Mouse (Mus musculus) stomach, embryonic 16.5 days (tissue): Measurements from ENCODE around the gene Slc36a4. TPM values are rescaled to one million over a fixed set of nuclear protein-coding genes. Genes with fewer than 3 reads are reported as not detected.
A peak's percentile ranks its signal among the peaks of the same experiment; 100 is the strongest.

Experiments
- ATAC-seq: fragments of 200-750 bp; cut with Nextera tagmentation; 2 replicates; pipeline ENCODE4 v1.8.0; 2017; ENCODE audit warnings: moderate number of reproducible peaks, moderate TSS enrichment; ENCODE audit not compliant: insufficient read depth, low FRiP score
- H3K27ac ChIP-seq: fragments of 300-500 bp; sonication (generic); 2 replicates; pipeline ENCODE4 v1.5.1; 2014; ENCODE audit warnings: low read length
- H3K27me3 ChIP-seq: fragments of 300-500 bp; sonication (generic); 2 replicates; pipeline ENCODE4 v1.6.1; 2014; ENCODE audit warnings: low read length, control low read depth, mixed read lengths; ENCODE audit not compliant: control insufficient read depth, insufficient read depth
- H3K36me3 ChIP-seq: fragments of 300-500 bp; sonication (generic); 2 replicates; pipeline ENCODE4 v1.6.1; 2014; ENCODE audit warnings: low read length; ENCODE audit not compliant: control insufficient read depth, insufficient read depth
- H3K4me1 ChIP-seq: fragments of 300-500 bp; sonication (generic); 2 replicates; pipeline ENCODE4 v1.6.1; 2014; ENCODE audit warnings: low read length, control low read depth, mixed read lengths; ENCODE audit not compliant: control insufficient read depth, insufficient read depth
- H3K4me2 ChIP-seq: fragments of 300-500 bp; sonication (generic); 2 replicates; pipeline ENCODE4 v1.6.1; 2014; ENCODE audit warnings: low read depth, low read length, mixed read lengths
- H3K4me3 ChIP-seq: fragments of 300-500 bp; sonication (generic); replicated peaks from 2 replicates; pipeline ENCODE4 v1.5.1; 2014; ENCODE audit warnings: mild to moderate bottlenecking, low read length
- H3K9ac ChIP-seq: fragments of 300-500 bp; sonication (generic); 2 replicates; pipeline ENCODE4 v1.6.1; 2014; ENCODE audit warnings: low read length
- H3K9me3 ChIP-seq: fragments of 300-500 bp; sonication (generic); replicated peaks from 2 replicates; pipeline ENCODE4 v1.6.1; 2016; ENCODE audit warnings: low read length, control low read depth; ENCODE audit not compliant: control insufficient read depth
- WGBS: fragments of 180-500 bp; shearing (Covaris S2); extraction: QIAGEN DNeasy Blood & Tissue Kit; methylation state at CpG from one replicate; pipeline ENCODE4 v1.1.7; 2014; 5-methylcytosine and 5-hydroxymethylcytosine counted together
- polyA plus RNA-seq: library from polyadenylated mRNA; unstranded; fragments of >200 nt; fragmentation: Nextera tagmentation; extraction: Ambion mirVana; gene quantifications from 2 replicates; pipeline ENCODE4 v1.2.1, GENCODE M21; 2015

Gene Slc36a4
- polyA plus RNA-seq, 1 experiment from 2014 or later = 10.6 TPM

DNA sequence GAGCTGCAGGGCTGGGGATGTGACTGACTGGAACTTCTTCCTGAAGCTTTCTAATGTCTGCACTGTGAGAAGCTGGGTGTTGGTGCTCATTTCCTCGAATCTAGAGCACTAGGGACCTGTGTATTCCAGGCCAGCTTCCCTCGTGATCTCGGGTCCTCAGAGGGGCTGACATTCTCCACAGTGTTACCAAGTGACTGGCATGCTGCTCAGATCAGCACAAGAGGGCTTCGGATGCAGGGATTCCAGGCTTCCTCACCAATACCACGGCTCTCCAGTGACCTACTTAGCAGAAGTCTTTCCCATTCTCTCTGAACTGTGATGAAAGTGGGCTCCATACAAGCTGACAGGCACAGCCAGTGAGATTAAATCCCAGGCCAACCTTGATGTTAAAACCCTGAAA lies 14.5 kb upstream of the Slc36a4 start:
- no peak for ATAC-seq
- no peaks in the 10 kb centered on the region for H3K36me3 ChIP-seq
- H3K27me3 ChIP-seq = no peaks in the 10 kb centered on the region
- WGBS = 54% methylated on average over 5 of the region's 5 CpGs
- H3K27ac ChIP-seq = no peak overlapping the region
- H3K4me2 ChIP-seq = no peak overlapping the region
- no peak overlapping the region for H3K9ac ChIP-seq
- no peaks in the 10 kb centered on the region for H3K9me3 ChIP-seq
- no peak overlapping the region for H3K4me3 ChIP-seq
- no peaks in the 10 kb centered on the region for H3K4me1 ChIP-seq

DNA sequence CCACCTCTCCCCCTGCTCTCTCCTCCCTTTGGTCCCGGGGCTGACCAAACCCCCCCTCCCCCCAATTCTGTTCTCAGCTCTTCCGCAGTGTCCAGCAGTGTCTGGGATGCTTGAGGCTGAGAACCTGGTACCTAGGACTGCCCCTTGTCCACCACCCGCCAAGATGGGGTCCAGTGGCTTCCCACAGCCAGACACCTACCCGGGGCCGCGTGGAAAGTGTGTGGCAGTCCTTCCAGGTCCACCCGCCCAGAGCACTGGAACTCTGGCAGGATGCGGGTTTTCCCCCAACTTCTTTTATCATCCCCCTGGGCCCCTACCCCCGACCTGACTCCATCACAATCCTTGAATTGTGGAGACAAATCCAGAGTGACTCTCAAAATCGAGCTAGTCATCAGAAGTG lies 3.8 kb upstream of the Slc36a4 start:
- no peaks in the 10 kb centered on the region for H3K27me3 ChIP-seq
- H3K4me2 ChIP-seq = no peak overlapping the region
- ATAC-seq = no peak
- H3K4me3 ChIP-seq = no peak overlapping the region
- no peak overlapping the region for H3K9ac ChIP-seq
- H3K4me1 ChIP-seq = no peaks in the 10 kb centered on the region
- H3K9me3 ChIP-seq = no peaks in the 10 kb centered on the region
- no peaks in the 10 kb centered on the region for H3K36me3 ChIP-seq
- no peak overlapping the region for H3K27ac ChIP-seq
- 79% methylated on average over 10 of the region's 10 CpGs for WGBS

DNA sequence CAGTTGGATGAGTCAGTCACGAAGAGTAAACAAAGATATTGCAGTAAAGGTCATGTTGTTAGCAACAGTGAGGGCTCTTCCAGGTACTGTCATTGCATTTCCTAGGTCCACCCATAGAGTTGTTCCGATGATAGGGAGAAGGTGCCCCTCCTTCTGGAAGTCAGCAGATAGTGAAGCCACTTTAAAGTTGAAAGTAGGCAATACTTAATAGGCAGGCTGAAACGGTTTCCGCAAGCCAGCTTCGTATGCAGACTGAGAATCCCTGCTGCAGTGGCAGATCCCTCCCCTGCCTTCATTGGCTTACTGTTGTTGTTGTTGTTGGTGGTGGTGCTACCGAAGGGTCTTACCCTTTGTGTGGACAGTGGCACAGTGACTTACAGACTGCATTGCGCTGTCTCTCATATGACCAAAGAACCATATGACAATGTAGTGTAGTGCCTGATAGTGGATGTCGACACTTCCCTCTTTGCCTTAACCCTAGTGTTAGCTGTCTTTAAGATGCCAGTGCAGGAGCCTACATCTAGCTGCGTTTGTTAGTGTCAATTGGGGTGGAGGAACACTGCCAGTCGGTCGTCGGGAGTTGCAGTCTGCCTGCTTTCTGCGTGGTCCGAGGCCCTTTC lies 449 bp upstream of the Slc36a4 start:
- WGBS = 15% methylated on average over 14 of the region's 14 CpGs
- H3K27me3 ChIP-seq = no peaks in the 10 kb centered on the region

DNA sequence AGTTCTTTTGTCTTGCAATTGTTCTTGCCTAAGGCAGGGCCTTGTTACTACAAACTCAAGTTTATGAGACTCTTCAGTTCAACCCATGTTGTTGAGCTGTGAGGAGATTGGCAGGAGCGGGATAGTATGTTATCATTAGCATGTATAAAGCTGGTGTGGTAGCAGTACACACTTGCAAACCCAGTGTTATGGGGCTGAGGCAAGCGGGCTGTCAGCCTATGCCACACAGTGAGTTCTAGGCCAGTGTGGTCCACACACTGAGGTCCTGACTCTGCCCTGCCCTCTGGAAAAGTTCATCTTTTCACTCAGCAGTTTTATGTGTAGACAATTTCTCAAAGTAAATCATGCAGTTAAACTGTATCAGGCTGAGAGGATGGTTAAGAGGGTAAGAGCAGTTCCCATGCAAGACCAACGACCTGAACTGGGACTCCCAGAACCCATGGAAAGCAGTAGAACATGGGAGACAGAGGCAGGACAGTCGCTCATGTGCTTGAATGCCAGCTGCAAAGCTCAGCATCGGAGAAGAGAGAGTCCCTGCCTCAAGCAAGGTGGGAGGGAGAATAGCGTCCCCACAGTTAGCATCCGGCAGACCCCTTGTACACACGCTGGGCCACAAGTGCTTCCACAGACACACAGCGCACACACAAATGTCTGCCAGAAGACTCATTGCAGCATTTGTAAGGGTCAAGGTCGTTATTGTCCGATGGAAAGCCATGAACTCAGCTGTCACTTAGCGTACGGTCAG lies 1.5 kb downstream of the Slc36a4 start:
- 83% methylated on average over 13 of the region's 13 CpGs for WGBS
- no peak overlapping the region for H3K27ac ChIP-seq
- no peak for ATAC-seq
- H3K9ac ChIP-seq = no peak overlapping the region
- no peaks in the 10 kb centered on the region for H3K4me1 ChIP-seq
- no peak overlapping the region for H3K4me3 ChIP-seq
- no peaks in the 10 kb centered on the region for H3K36me3 ChIP-seq
- H3K9me3 ChIP-seq = no peaks in the 10 kb centered on the region
- H3K27me3 ChIP-seq = no peaks in the 10 kb centered on the region
- H3K4me2 ChIP-seq = no peak overlapping the region

More for the DNA sequence above, 449 bp upstream of the Slc36a4 start:
- peak overlapping the region; percentile 89 for H3K9ac ChIP-seq
- peak overlapping the region; percentile 75 for H3K4me3 ChIP-seq
- H3K27ac ChIP-seq = peak overlapping the region; percentile 73
- H3K36me3 ChIP-seq = no peaks in the 10 kb centered on the region
- H3K4me2 ChIP-seq = peak overlapping the region; percentile 85
- ATAC-seq = peak; percentile 62
- H3K9me3 ChIP-seq = no peaks in the 10 kb centered on the region
- no peaks in the 10 kb centered on the region for H3K4me1 ChIP-seq

DNA sequence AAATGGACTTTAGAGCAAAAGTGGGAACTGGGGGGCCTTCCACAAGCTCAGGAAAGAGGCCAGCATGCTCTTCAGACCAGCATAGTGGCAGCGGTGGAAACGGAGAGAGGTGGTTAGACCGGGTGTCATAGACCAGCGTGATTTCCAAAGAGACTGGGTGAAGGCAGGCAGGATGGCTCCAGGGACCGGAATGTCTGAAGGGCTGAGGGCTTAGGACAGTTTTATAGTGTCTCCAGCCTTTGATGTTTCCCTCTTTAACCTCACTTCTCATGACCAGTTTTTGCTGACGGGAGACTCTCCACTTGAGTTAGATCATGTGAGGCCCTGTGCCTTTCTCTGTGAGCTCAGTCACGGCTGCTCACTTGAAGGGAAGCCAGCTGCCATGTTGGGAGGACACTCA lies 2.1 kb downstream of the Slc36a4 start:
- ATAC-seq = no peak
- no peak overlapping the region for H3K27ac ChIP-seq
- no peak overlapping the region for H3K4me3 ChIP-seq
- H3K9ac ChIP-seq = no peak overlapping the region
- H3K4me2 ChIP-seq = no peak overlapping the region
- no peaks in the 10 kb centered on the region for H3K9me3 ChIP-seq
- 89% methylated on average over 7 of the region's 7 CpGs for WGBS
- H3K27me3 ChIP-seq = no peaks in the 10 kb centered on the region
- H3K4me1 ChIP-seq = no peaks in the 10 kb centered on the region
- H3K36me3 ChIP-seq = no peaks in the 10 kb centered on the region

DNA sequence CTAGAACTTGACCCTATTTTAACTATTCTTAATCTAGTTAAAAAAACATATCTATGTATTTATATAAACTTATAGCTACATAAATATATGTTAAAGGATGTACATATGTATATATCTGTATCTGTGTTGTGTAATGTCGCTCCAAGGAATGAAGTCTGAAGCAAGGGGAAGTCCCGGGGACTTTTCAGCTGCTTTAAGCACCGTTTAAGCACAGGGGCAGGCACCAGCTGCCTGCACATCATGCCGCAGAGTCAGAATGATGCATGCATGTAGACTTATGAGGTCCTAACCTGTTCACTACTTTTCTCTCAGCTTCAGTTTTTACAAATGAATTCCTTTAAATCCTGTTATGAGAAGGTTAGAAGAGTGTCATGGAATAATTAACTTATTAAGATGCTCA lies 5.3 kb downstream of the Slc36a4 start:
- WGBS = 60% methylated on average over 4 of the region's 4 CpGs
- H3K27me3 ChIP-seq = no peaks in the 10 kb centered on the region
- H3K4me3 ChIP-seq = no peak overlapping the region
- H3K27ac ChIP-seq = no peak overlapping the region
- ATAC-seq = no peak
- no peak overlapping the region for H3K9ac ChIP-seq
- H3K4me2 ChIP-seq = no peak overlapping the region
- no peaks in the 10 kb centered on the region for H3K4me1 ChIP-seq
- no peaks in the 10 kb centered on the region for H3K9me3 ChIP-seq
- H3K36me3 ChIP-seq = no peaks in the 10 kb centered on the region

DNA sequence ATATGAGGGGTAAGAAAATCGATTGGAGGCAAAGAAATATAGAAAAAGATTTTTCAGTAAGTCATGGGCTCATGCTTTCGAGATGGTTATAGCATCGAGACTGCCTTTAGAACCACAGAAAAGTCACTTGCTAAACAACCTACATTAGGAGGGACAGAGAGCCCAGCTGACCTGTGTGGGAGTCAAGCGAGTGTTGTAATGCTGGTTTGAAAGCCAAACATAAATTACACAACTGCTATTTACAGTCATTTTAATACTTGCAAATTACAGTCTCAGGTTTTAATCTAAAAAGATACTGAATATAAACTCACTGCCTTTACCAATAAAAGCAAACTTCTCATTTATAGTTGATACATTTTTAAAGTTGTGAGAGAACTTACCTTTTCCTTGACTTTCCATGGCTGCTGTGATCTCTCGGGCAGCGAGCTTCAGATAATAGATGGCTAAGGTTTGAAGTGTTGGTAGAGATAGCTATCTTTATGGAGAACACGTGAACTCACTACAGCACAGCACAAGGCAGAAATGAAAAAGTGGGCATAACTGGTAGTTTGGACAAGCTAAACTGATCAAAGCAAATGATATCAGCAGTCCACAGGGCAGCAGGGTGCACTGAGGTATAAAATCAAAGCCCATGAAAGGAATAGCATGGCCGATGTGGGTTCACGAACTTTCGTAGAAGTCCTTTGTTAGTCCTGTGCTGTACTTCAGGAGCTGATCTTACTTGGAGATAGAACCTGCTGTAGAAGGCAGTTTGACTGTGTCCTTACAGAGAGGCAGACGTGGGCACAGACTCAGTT lies 5.9 kb downstream of the Slc36a4 start:
- 80% methylated on average over 11 of the region's 11 CpGs for WGBS
- Histone ChIP-seq H3K4me2 (no peak overlapping the region), H3K4me3 (no peak overlapping the region), H3K36me3 (no peaks in the 10 kb centered on the region), H3K9me3 (no peaks in the 10 kb centered on the region), H3K27ac (no peak overlapping the region), H3K4me1 (no peaks in the 10 kb centered on the region), H3K9ac (no peak overlapping the region), H3K27me3 (no peaks in the 10 kb centered on the region)
- no peak for ATAC-seq

DNA sequence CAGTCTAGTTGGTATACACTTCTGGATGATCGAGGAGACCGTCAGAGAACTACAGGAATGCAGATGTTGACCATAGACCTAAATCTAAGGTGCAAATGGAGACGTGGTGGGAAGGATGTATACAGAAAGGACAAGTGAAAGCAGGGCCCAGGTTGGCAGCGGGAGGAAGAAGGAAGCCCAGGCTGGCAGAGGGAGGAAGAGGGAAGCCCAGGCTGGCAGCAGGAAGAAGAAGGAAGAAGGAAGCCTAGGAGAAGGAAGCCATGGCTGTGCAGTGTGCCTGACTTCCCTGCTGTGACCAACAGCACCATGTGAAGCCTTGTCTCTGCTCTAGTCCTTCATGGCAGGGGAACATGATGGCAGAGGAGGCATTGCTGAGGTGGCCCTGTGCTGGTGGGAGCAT lies 7.8 kb downstream of the Slc36a4 start:
- 83% methylated on average over 4 of the region's 4 CpGs for WGBS
- Histone ChIP-seq H3K27ac (no peak overlapping the region), H3K4me1 (no peaks in the 10 kb centered on the region), H3K36me3 (no peaks in the 10 kb centered on the region), H3K9me3 (no peaks in the 10 kb centered on the region), H3K9ac (no peak overlapping the region), H3K4me2 (no peak overlapping the region), H3K4me3 (no peak overlapping the region), H3K27me3 (no peaks in the 10 kb centered on the region)
- ATAC-seq = no peak

DNA sequence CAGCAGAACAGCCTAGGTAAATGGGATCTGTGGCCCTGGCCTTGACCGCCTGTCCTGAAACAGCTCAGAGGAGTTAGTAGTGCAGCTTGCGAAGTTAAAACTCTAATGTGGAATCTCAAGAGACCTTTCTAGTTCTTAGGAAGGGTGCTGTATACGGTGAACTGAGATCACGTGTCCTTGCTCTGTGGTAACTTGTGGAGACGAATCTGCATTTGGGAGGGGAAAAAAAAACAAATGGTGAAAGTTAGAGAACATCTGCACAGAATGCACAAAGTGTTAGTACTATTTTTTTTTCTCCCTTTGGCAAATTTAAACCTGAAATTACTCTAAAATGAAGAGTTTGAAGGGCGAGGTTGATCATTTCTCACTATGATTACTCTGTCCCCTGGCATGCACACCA lies 8.8 kb downstream of the Slc36a4 start:
- Histone ChIP-seq H3K9ac (no peak overlapping the region), H3K9me3 (no peaks in the 10 kb centered on the region), H3K27ac (no peak overlapping the region), H3K36me3 (0 out of 2 replicates have a peak, but pooled peaks cover 5% of the 10 kb centered on the region), H3K4me1 (no peaks in the 10 kb centered on the region), H3K4me2 (no peak overlapping the region), H3K4me3 (no peak overlapping the region), H3K27me3 (no peaks in the 10 kb centered on the region)
- ATAC-seq = no peak
- 76% methylated on average over 6 of the region's 6 CpGs for WGBS
